Mouse (Mus musculus) hindbrain, embryonic 15.5 days (tissue): ENCODE results near the gene Pmm2. TPM values are rescaled to one million over a fixed set of nuclear protein-coding genes. Genes with fewer than 3 reads are reported as not detected.
A peak's percentile ranks its signal among the peaks of the same experiment; 100 is the strongest.

Experiments used
- ATAC-seq: fragments of 200-750 bp; cut with Nextera tagmentation; 2 replicates; pipeline ENCODE4 v1.8.0; 2017; ENCODE audit warnings: low read depth, moderate number of reproducible peaks, moderate TSS enrichment; ENCODE audit not compliant: low FRiP score
- H3K27ac ChIP-seq: fragments of 300-500 bp; sonication (generic); replicated peaks from 2 replicates; pipeline ENCODE4 v1.5.1; 2015; ENCODE audit warnings: mild to moderate bottlenecking, inconsistent platforms
- H3K27me3 ChIP-seq: fragments of 300-500 bp; sonication (generic); 2 replicates; pipeline ENCODE4 v1.6.1; 2015; ENCODE audit warnings: control low read depth, inconsistent platforms
- H3K36me3 ChIP-seq: fragments of 300-500 bp; sonication (generic); 2 replicates; pipeline ENCODE4 v1.6.1; 2015; ENCODE audit warnings: control low read depth, inconsistent platforms
- H3K4me1 ChIP-seq: fragments of 300-500 bp; sonication (generic); replicated peaks from 2 replicates; pipeline ENCODE4 v1.6.1; 2015; ENCODE audit warnings: control low read depth, inconsistent platforms
- H3K4me2 ChIP-seq: fragments of 300-500 bp; sonication (generic); 2 replicates; pipeline ENCODE4 v1.6.1; 2015; ENCODE audit warnings: moderate library complexity, mild to moderate bottlenecking, inconsistent platforms
- H3K4me3 ChIP-seq: fragments of 300-500 bp; sonication (generic); 2 replicates; pipeline ENCODE4 v1.5.1; 2015; ENCODE audit warnings: mild to moderate bottlenecking, inconsistent platforms
- H3K9ac ChIP-seq: fragments of 300-500 bp; sonication (generic); 2 replicates; pipeline ENCODE4 v1.6.1; 2015; ENCODE audit warnings: inconsistent platforms
- H3K9me3 ChIP-seq: fragments of 300-500 bp; sonication (generic); 2 replicates; pipeline ENCODE4 v1.6.1; 2016; ENCODE audit warnings: control low read depth, inconsistent platforms
- WGBS: fragments of 180-500 bp; shearing (Covaris S2); methylation state at CpG from one replicate; pipeline ENCODE4 v1.1.7; 2015; 5-methylcytosine and 5-hydroxymethylcytosine counted together
- polyA plus RNA-seq: library from polyadenylated mRNA; unstranded; fragments of >200 nt; fragmentation: Nextera tagmentation; extraction: Ambion mirVana; gene quantifications from 2 replicates; pipeline ENCODE4 v1.2.1, GENCODE M21; 2015

Gene Pmm2
- polyA plus RNA-seq, 1 experiment from 2014 or later: 39.7 TPM

DNA sequence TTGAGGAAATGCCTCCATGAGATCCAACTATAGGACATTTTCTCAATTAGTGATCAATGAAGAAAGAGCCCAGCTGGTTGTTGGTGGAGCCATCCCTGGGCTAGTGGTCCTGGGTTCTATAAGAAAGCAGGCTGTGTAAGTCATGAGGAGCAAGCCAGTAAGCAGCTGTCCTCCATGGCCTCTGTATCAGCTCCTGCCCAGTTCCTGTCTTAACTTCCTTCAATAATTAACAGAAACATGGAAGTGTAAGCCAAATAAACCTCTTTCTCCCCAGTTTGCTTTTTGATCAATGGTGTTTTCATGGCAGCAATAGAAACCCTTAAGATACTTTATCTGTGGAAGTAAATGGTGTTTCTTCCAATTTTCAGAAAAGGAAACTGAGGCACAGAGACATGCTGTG lies 35.3 kb downstream of the Pmm2 start:
- no peaks in the 10 kb centered on the region for H3K9me3 ChIP-seq
- no peak overlapping the region for H3K9ac ChIP-seq
- peak overlapping the region; percentile 79 for H3K4me3 ChIP-seq
- peaks cover 32% of the 10 kb centered on the region for H3K4me1 ChIP-seq
- peak overlapping the region; percentile 66 for H3K4me2 ChIP-seq
- H3K27me3 ChIP-seq: no peaks in the 10 kb centered on the region
- no peak for ATAC-seq
- no peak overlapping the region for H3K27ac ChIP-seq
- no peaks in the 10 kb centered on the region for H3K36me3 ChIP-seq

DNA sequence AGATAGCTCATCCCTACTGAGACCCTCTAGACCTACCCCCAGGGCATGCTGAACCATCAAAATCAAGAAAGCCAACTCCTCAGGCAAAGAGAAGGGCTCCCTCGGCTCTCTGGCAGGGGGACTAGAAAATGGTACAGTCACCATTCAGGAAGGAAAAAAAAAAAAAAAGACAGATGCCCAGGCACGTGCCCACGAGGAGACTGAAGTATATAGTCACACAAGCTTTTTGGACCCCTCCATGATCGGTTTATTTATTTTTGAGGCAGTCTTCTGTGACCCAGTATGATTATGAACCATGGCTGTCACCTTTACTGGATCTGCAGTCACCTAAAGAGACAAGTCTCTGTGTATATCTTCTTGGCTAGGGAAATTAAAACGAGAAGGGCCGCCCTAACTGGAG lies 35.9 kb downstream of the Pmm2 start:
- Histone ChIP-seq H3K4me1 (peaks cover 27% of the 10 kb centered on the region), H3K9ac (no peak overlapping the region), H3K27me3 (no peaks in the 10 kb centered on the region), H3K27ac (no peak overlapping the region), H3K36me3 (no peaks in the 10 kb centered on the region), H3K4me3 (no peak overlapping the region), H3K9me3 (no peaks in the 10 kb centered on the region), H3K4me2 (no peak overlapping the region)
- ATAC-seq: no peak
- WGBS: 73% methylated on average over 6 of the region's 6 CpGs

DNA sequence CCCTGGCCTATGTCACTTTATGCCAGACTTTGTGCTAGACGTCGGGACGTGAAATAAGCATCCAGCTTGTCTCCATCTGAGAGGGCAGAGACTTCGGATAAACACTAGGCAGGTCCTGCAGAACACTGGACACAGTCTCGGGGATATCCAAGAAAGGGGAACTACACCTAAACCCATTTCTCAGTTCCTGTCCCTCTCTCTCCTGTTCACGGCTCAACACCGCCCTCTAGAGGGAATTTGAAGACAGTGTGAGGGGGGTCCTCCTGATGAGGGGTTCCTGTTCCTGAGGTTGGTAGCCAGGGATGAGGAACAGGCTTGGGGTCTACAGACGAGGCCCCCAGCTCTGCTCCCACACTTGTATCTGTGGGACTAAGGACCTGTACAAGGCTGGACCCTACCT lies 36.7 kb downstream of the Pmm2 start:
- Histone ChIP-seq H3K4me3 (no peak overlapping the region), H3K9me3 (no peaks in the 10 kb centered on the region), H3K4me1 (peaks cover 18% of the 10 kb centered on the region), H3K27ac (no peak overlapping the region), H3K9ac (no peak overlapping the region), H3K36me3 (no peaks in the 10 kb centered on the region), H3K4me2 (no peak overlapping the region), H3K27me3 (no peaks in the 10 kb centered on the region)
- no peak for ATAC-seq
- 5% methylated on average over 8 of the region's 8 CpGs for WGBS

DNA sequence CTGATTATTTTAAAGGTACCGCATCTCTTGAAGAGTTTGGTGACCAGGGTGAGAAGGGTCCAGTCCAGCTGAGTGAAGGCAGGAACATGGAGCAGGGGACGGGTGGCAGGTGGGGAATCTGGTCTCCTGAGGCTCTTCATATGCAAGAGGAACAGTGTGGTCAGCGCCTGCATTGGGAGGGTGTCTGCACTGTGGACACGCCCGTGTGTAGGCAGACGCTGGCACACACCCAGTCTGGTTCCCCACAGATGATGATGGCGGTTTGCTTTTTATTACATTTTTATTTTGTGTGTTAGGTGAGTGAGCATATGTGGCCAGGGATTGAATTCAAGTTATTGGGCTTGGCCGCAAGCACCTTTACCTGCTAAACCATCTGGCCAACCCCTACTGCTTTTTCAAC lies 38.1 kb downstream of the Pmm2 start:
- H3K27ac ChIP-seq: no peak overlapping the region
- peaks cover 5% of the 10 kb centered on the region for H3K4me1 ChIP-seq
- no peak overlapping the region for H3K4me2 ChIP-seq
- H3K36me3 ChIP-seq: no peaks in the 10 kb centered on the region
- H3K4me3 ChIP-seq: no peak overlapping the region
- H3K9me3 ChIP-seq: no peaks in the 10 kb centered on the region
- WGBS: 89% methylated on average over 8 of the region's 8 CpGs
- no peak overlapping the region for H3K9ac ChIP-seq
- no peak for ATAC-seq
- H3K27me3 ChIP-seq: no peaks in the 10 kb centered on the region

DNA sequence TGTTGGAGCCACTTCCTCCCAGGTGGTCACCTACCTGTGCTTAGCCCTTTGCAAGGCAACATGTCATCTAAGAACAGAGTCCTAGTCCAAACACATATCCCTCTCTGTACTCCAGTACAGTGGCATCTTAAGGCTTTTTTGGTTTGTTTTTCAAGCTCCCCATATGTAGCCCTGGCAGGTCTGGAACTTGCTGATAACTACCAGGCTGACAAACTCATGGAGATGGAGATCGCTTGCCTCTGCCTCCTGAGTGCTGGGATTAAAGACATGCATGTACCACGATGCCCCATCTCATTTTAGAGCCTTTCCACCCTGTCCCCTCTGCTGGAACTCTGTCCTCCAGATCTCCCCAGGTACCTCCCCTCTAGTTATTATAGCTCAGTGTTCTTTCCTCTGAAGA lies 38.8 kb downstream of the Pmm2 start:
- Histone ChIP-seq H3K4me3 (no peak overlapping the region), H3K4me1 (peaks cover 4% of the 10 kb centered on the region; the same call in 1 of the 2 replicates), H3K27ac (no peak overlapping the region), H3K9me3 (no peaks in the 10 kb centered on the region), H3K36me3 (no peaks in the 10 kb centered on the region), H3K27me3 (no peaks in the 10 kb centered on the region), H3K9ac (no peak overlapping the region), H3K4me2 (no peak overlapping the region)
- WGBS: 77% methylated on average over 2 of the region's 2 CpGs
- no peak for ATAC-seq

DNA sequence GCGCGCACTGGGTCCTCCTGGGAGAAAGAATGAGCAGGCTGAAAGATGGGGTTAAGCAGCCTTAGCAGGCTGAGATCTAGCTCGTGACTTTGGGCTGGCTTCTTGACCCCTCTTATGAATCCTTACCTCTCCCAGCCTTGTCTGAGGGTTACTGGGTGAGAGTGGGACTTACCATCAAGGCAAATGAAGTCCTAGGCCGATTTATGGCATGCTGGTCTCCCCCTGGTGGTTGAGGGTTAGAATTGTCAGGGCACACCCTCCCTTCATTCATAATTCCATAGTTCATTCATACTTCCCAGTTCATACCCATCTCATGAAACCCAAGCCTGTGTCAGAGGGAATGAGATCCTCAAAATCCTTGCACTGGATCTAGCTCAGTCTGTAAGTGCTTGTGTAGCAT lies 39.3 kb downstream of the Pmm2 start:
- Histone ChIP-seq H3K4me2 (no peak overlapping the region), H3K9me3 (no peaks in the 10 kb centered on the region), H3K27ac (no peak overlapping the region), H3K9ac (no peak overlapping the region), H3K27me3 (no peaks in the 10 kb centered on the region), H3K4me3 (no peak overlapping the region), H3K4me1 (peaks cover 4% of the 10 kb centered on the region; the same call in 1 of the 2 replicates), H3K36me3 (no peaks in the 10 kb centered on the region)
- 55% methylated on average over 4 of the region's 4 CpGs for WGBS
- no peak for ATAC-seq

DNA sequence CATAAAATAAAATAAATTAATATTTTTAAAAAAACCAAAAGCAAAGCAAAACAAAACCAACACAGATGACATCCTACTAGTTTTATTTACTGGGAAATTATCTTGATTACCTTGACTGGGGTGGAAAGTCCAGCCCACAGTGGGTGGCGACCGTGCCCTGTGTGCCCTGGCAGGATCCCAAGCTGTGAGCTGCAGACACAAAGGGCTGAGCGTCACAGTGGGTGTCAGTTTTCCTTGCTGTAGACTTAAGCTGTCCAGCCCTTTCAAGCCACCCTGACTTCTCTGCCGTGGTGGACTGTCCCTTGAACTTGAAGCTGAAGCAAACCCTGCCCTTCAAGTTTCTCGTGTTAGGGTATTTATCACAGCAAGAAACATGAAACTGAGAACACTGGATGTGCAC lies 40.6 kb downstream of the Pmm2 start:
- Histone ChIP-seq H3K4me3 (no peak overlapping the region), H3K4me2 (no peak overlapping the region), H3K27ac (no peak overlapping the region), H3K27me3 (no peaks in the 10 kb centered on the region), H3K4me1 (no peaks in the 10 kb centered on the region), H3K36me3 (no peaks in the 10 kb centered on the region), H3K9me3 (no peaks in the 10 kb centered on the region), H3K9ac (no peak overlapping the region)
- 60% methylated on average over 5 of the region's 5 CpGs for WGBS
- ATAC-seq: no peak

DNA sequence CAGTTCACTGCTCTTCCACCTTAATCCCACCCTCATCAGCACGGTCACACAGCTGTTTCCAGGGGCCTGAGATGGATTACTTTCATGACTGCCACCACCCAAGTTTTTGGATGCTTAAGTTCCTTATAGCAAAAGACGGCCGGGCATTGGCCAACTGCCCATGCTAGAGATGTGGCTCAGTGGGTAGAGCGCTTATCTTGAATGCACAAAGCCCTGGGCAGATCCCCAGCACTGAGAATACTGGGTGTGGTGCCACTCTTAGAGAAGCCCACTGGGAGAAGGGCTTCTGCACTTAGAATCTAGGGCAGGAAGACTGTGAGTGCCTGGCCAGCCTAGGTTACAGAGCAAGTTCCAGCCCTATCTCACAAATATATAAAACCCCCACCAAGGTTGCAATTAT lies 41.2 kb downstream of the Pmm2 start:
- WGBS: 85% methylated on average over 4 of the region's 4 CpGs
- Histone ChIP-seq H3K9me3 (no peaks in the 10 kb centered on the region), H3K4me1 (no peaks in the 10 kb centered on the region), H3K27me3 (no peaks in the 10 kb centered on the region), H3K36me3 (no peaks in the 10 kb centered on the region), H3K27ac (no peak overlapping the region), H3K4me3 (no peak overlapping the region), H3K4me2 (no peak overlapping the region), H3K9ac (no peak overlapping the region)
- ATAC-seq: no peak

DNA sequence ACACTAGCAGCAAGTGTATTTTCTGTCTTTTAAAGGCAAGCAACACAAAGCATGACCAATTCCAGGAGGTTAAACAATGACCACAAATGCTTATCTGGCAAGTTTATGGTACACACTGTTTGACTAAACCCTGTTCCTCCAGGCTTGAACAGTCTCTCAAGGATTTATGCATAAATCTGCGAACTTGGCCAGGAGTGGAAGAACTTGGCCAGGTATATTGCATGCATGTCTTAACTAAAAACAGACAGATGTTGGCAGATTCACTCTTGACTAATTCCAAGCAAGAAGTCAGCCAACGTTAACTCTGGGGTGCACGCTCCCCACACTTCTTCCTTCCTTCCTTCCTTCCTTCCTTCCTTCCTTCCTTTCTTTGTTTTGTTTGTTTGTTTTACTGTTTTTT lies 42.3 kb downstream of the Pmm2 start:
- no peak overlapping the region for H3K27ac ChIP-seq
- H3K9me3 ChIP-seq: no peaks in the 10 kb centered on the region
- H3K4me2 ChIP-seq: no peak overlapping the region
- 85% methylated on average over 3 of the region's 3 CpGs for WGBS
- H3K4me1 ChIP-seq: no peaks in the 10 kb centered on the region
- no peak overlapping the region for H3K4me3 ChIP-seq
- H3K9ac ChIP-seq: no peak overlapping the region
- no peaks in the 10 kb centered on the region for H3K27me3 ChIP-seq
- no peak for ATAC-seq
- no peaks in the 10 kb centered on the region for H3K36me3 ChIP-seq

DNA sequence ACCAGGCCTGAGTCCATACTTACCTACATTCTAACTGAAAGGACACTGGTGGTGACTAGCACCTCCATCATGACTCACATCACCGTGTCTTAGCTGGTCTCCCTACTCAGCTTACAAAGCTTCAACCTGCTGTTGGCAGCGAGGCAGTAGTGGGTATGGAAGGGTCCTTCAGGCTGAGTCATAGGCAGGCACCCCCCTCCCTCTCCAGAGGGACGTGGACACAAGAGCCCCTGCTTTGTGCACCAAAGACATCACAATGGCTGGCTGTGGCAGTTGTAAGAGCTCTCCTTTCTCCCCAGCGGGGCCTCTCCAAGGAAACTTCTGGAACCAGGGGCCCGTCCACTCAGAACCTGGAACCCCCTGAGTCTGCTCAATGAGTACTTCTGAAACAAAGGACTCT lies 43.0 kb downstream of the Pmm2 start, which contains the start of gene Gm5767:
Gm5767 (plus strand) TSS at position 301 of the 400 bp plus-strand sequence.
- no peaks in the 10 kb centered on the region for H3K4me1 ChIP-seq
- WGBS: 86% methylated on average over 5 of the region's 5 CpGs
- no peak for ATAC-seq
- H3K27ac ChIP-seq: no peak within 1 kb of the TSS
- no peak within 1 kb of the TSS for H3K4me3 ChIP-seq
- H3K27me3 ChIP-seq: no peaks in the 10 kb centered on the region
- no peaks in the 10 kb centered on the region for H3K36me3 ChIP-seq
- no peaks in the 10 kb centered on the region for H3K9me3 ChIP-seq
- H3K4me2 ChIP-seq: no peak within 1 kb of the TSS
- H3K9ac ChIP-seq: no peak within 1 kb of the TSS

DNA sequence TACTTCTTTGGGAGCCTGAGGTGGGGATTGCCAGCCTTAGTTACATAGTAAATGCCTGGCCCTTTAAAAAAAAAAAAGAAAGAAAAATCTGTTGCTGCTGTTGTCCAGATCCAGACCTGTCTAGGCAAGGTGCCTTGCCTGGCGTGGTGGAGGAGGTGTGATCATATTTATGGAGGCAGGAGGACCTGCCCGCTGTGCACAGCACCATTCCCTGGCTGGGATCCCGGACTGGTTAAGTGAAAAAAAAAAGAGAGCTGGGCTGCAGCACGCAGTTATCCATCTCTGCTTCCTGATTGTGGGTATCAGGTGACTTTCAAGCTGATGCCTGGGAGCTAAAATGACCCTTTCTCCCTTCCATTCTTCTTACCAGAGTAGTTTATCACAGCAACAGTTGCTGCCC lies 47.6 kb downstream of the Pmm2 start:
- 81% methylated on average over 4 of the region's 4 CpGs for WGBS
- Histone ChIP-seq H3K36me3 (peaks cover 17% of the 10 kb centered on the region; the same call in 1 of the 2 replicates), H3K9ac (no peak overlapping the region), H3K4me1 (peaks cover 3% of the 10 kb centered on the region; the same call in 1 of the 2 replicates), H3K27ac (no peak overlapping the region), H3K4me2 (no peak overlapping the region), H3K27me3 (no peaks in the 10 kb centered on the region), H3K9me3 (no peaks in the 10 kb centered on the region), H3K4me3 (no peak overlapping the region)
- ATAC-seq: no peak

DNA sequence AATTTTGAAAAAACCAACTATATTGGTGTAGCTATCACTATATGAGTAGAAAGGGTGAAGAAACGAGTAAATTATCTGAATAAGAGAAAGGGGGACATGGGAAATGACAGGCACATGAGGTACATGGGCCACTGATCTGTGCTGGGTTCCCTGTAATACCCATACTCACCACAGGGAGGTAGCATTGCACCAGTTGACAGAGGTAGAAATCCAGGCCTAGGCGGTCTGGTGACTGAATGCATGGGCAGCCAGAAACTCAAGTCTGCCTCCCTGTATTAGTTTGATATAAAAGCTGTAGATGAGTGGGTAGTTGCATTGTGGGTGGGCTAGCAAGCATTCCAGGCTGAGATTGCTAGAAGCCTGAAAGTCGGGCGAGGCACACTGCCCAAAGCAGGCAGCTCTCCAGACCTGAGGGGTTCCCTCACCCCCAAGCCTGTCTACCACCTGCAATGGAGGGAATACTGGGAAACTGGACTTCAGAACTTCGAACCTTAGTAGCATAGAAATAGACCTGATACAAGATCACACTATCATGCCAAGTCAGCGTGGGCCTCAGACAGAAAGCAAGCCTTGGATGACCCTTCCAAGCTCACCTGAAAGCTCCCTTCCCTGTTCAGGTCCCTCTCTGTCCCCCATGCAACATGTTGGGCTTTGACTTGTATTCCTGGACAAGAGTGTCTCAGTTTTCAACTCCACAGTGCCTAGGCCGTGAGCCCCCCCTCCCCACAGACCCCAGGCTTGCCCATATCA lies 48.8 kb downstream of the Pmm2 start:
- H3K9me3 ChIP-seq: no peaks in the 10 kb centered on the region
- H3K27ac ChIP-seq: no peak overlapping the region
- H3K4me2 ChIP-seq: no peak overlapping the region
- no peak overlapping the region for H3K4me3 ChIP-seq
- H3K36me3 ChIP-seq: peaks cover 24% of the 10 kb centered on the region
- WGBS: 64% methylated on average over 7 of the region's 7 CpGs
- no peaks in the 10 kb centered on the region for H3K27me3 ChIP-seq
- H3K9ac ChIP-seq: no peak overlapping the region
- ATAC-seq: peak; percentile 39; the same call in 1 of the 2 replicates
- peaks cover 4% of the 10 kb centered on the region; the same call in 1 of the 2 replicates for H3K4me1 ChIP-seq
